Mouse (Mus musculus) bone marrow, adult 2 months (tissue): ENCODE measurements around the gene Lrch1.

Experiments used
- CTCF ChIP-seq: fragments of 200-500 bp; IDR thresholded peaks from 2 replicates; pipeline ENCODE4 v1.5.1; 2011; ENCODE audit warnings: low read length, control low read depth; ENCODE audit not compliant: control insufficient read depth, insufficient read depth
- POLR2A ChIP-seq: fragments of 200-500 bp; IDR thresholded peaks from 2 replicates; pipeline ENCODE4 v1.6.1; 2011; ENCODE audit warnings: low read depth, mild to moderate bottlenecking, control low read depth, low read length, borderline replicate concordance; ENCODE audit not compliant: control insufficient read depth

- TF ChIP-seq CTCF (no peak), POLR2A (no peak)
Measured at GRCm38 (mm10) chr14:74840820-74841219, 106.9 kb downstream of the Lrch1 start.
